Mouse (Mus musculus) intestine, postnatal 0 days (tissue): ENCODE results near the gene Rps11. TPM values are rescaled to one million over a fixed set of nuclear protein-coding genes. Genes with fewer than 3 reads are reported as not detected.
"Not testable (repeated sequence)": the region's sequence is repeated elsewhere in the genome, so short reads cannot be mapped to it uniquely, and the experiment has no call there.

ENCODE experiments used
- ATAC-seq: fragments of 200-750 bp; cut with Nextera tagmentation; 2 replicates; pipeline ENCODE4 v1.8.0; 2017; ENCODE audit warnings: mild to moderate bottlenecking, moderate TSS enrichment, moderate library complexity
- H3K27ac ChIP-seq: fragments of 300-500 bp; sonication (generic); 2 replicates; pipeline ENCODE4 v1.5.1; 2014; ENCODE audit warnings: mild to moderate bottlenecking, low read depth, low read length, moderate library complexity
- H3K27me3 ChIP-seq: fragments of 300-500 bp; sonication (generic); replicated peaks from 2 replicates; pipeline ENCODE4 v1.6.1; 2014; ENCODE audit warnings: low read length, mixed read lengths; ENCODE audit not compliant: control insufficient read depth, insufficient read depth
- H3K36me3 ChIP-seq: fragments of 300-500 bp; sonication (generic); 2 replicates; pipeline ENCODE4 v1.6.1; 2014; ENCODE audit warnings: mild to moderate bottlenecking, moderate library complexity; ENCODE audit not compliant: control insufficient read depth, insufficient read depth
- H3K4me1 ChIP-seq: fragments of 300-500 bp; sonication (generic); replicated peaks from 2 replicates; pipeline ENCODE4 v1.6.1; 2014; ENCODE audit warnings: antibody characterized with exemption, low read length, mixed read lengths; ENCODE audit not compliant: control insufficient read depth, insufficient read depth
- H3K4me2 ChIP-seq: fragments of 300-500 bp; sonication (generic); replicated peaks from 2 replicates; pipeline ENCODE4 v1.6.1; 2014; ENCODE audit warnings: low read depth, mild to moderate bottlenecking, moderate library complexity
- H3K4me3 ChIP-seq: fragments of 300-500 bp; sonication (generic); 2 replicates; pipeline ENCODE4 v1.5.1; 2014; ENCODE audit warnings: low read depth, low read length
- H3K9ac ChIP-seq: fragments of 300-500 bp; sonication (generic); 2 replicates; pipeline ENCODE4 v1.6.1; 2014; ENCODE audit warnings: mild to moderate bottlenecking, low read depth, low read length
- H3K9me3 ChIP-seq: fragments of 300-500 bp; sonication (generic); 2 replicates; pipeline ENCODE4 v1.6.1; 2016; ENCODE audit warnings: mixed run types; ENCODE audit not compliant: control insufficient read depth
- CTCF ChIP-seq: sonication (generic); IDR thresholded peaks from 2 replicates; pipeline ENCODE4 v1.5.1; 2016; ENCODE audit warnings: low read depth, mild to moderate bottlenecking, control low read depth, antibody characterized with exemption, moderate library complexity
- WGBS: fragments of 180-500 bp; shearing (Covaris S2); extraction: QIAGEN DNeasy Blood & Tissue Kit; methylation state at CpG from one replicate; pipeline ENCODE4 v1.1.7; 2014; 5-methylcytosine and 5-hydroxymethylcytosine counted together
- polyA plus RNA-seq: library from polyadenylated mRNA; unstranded; fragments of >200 nt; fragmentation: Nextera tagmentation; extraction: Ambion mirVana; gene quantifications from 2 replicates; pipeline ENCODE4 v1.2.1, GENCODE M21; 2015

The Rps11 gene
- polyA plus RNA-seq, 1 experiment from 2014 or later: 1,755 TPM

DNA sequence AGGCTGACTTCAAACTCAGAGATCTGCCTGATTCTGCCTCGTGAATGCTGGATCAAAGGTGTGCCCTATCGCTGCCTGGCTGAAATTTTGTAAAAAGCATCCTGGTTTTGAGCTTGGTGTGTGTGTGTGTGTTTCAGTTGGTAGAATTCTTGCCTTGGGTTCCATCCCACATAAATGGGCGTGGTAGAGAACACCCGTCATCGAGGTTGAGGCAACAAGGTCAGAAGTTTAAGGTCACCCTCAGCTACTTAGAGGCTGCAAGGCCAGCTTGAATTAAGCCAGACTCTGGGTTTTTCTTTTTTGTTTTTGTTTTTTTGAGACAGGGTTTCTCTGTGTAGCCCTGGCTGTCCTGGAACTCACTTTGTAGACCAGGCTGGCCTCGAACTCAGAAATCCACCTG lies 5.9 kb downstream of the Rps11 start:
- no peak for ATAC-seq
- H3K27ac ChIP-seq: no peak overlapping the region

DNA sequence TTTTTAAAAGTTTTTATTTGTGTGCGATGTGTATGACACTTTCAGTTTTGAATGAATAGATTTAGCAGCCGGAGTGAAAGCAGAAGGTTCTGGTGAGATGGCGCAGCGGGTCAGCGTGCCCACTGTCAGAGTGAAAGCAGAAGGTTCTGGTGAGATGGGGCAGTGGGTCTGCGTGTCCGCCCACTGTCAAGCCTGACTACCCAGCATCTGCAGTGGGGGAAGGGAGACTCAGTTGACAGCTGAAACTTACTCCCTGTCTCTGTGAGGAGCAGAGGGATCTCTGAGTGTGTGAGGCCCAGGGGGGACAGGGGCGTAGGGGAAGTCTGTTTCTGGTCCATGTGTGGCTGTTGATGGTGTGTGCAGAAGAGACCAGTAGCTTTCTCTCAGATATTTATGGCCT lies 6.7 kb downstream of the Rps11 start:
- Histone ChIP-seq H3K4me1 (peaks cover 3% of the 10 kb centered on the region; the same call in 1 of the 2 replicates), H3K36me3 (peaks cover 38% of the 10 kb centered on the region), H3K27me3 (no peaks in the 10 kb centered on the region), H3K9ac (no peak overlapping the region), H3K27ac (peak overlapping the region; percentile 36; the same call in 1 of the 2 replicates), H3K4me3 (no peak overlapping the region), H3K4me2 (0 out of 2 replicates have a peak overlapping the region, but pooled peaks have one; percentile 4), H3K9me3 (no peaks in the 10 kb centered on the region)
- no peak for TF ChIP-seq CTCF
- ATAC-seq: no peak
- 78% methylated on average over 8 of the region's 8 CpGs for WGBS

More for the DNA sequence above, 5.9 kb downstream of the Rps11 start:
- H3K4me1 ChIP-seq: peaks cover 3% of the 10 kb centered on the region; the same call in 1 of the 2 replicates
- 75% methylated on average over 5 of the region's 6 CpGs for WGBS
- H3K4me3 ChIP-seq: no peak overlapping the region
- H3K27me3 ChIP-seq: no peaks in the 10 kb centered on the region
- TF ChIP-seq CTCF: no peak
- H3K9me3 ChIP-seq: no peaks in the 10 kb centered on the region
- H3K4me2 ChIP-seq: no peak overlapping the region
- H3K36me3 ChIP-seq: peaks cover 44% of the 10 kb centered on the region
- H3K9ac ChIP-seq: no peak overlapping the region

DNA sequence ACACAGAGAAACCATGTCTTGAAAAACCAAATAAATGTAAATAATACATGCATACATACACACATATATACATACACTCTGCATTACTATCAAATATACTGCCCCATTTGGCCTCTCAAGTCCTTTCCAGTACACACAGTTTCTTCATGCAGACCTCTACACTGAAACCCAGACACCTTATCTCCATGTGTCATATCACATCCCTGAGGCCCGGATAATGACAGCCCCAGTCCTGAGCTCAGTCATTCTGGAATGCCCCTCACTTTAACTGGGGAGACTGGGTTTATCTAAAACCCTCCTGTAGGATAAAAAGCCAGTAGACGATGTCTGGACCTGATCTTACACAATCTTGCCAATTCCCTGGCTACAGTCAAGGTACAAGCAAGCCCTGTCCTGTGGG lies 10.8 kb downstream of the Rps11 start:
- Histone ChIP-seq H3K9me3 (no peaks in the 10 kb centered on the region), H3K9ac (no peak overlapping the region), H3K36me3 (no peaks in the 10 kb centered on the region; the same call in 1 of the 2 replicates), H3K4me2 (no peak overlapping the region), H3K27me3 (no peaks in the 10 kb centered on the region), H3K4me3 (no peak overlapping the region), H3K4me1 (no peaks in the 10 kb centered on the region), H3K27ac (peak overlapping the region; percentile 80)
- ATAC-seq: peak; percentile 28; the same call in 1 of the 2 replicates
- TF ChIP-seq CTCF: no peak
- 30% methylated on average over 2 of the region's 2 CpGs for WGBS

DNA sequence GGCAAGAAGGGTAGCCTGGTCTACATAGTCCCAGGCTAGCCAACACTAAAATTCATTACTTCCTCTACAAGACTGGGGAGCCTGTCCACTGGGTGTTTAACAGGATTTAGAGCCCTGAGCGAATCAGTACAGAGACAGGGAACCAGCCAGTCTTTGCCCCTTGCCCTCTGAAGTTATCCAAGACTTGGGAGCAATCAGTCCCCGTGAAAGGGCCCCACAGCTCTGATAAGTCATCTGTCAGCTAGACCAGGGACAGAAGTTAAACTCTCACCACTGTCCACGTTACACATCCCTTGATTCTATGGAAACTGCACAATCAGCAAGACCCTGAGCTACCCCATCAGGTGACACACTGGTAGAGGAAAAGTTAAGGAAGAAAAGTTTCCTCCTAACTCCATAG lies 11.7 kb downstream of the Rps11 start:
- H3K9ac ChIP-seq: no peak overlapping the region
- WGBS: 21% methylated on average over 3 of the region's 3 CpGs
- H3K27ac ChIP-seq: peak overlapping the region; percentile 80
- H3K9me3 ChIP-seq: no peaks in the 10 kb centered on the region
- H3K4me3 ChIP-seq: no peak overlapping the region
- no peak overlapping the region for H3K4me2 ChIP-seq
- no peaks in the 10 kb centered on the region for H3K27me3 ChIP-seq
- TF ChIP-seq CTCF: no peak
- peak; percentile 83 for ATAC-seq
- H3K4me1 ChIP-seq: no peaks in the 10 kb centered on the region
- H3K36me3 ChIP-seq: no peaks in the 10 kb centered on the region; the same call in 1 of the 2 replicates

DNA sequence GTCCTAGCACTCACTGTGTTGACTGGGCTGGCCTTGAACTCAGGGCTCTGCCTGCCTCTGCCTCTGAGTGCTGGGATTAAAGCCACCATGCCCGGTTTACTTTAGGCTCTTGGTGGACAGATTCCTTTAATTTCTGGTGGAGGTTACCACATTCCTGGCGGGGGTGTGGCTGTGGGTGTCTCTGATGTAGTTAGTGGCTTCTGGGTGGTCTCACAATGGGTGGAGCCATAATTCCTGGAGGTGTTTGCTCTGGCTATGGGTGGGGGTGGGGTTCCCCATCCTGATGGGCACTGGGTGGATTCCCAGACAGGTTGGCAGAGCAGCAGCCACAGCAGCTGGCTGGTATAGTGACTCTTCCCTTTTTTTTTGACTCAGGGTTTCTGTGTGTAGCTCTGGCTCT lies 12.3 kb downstream of the Rps11 start:
- Histone ChIP-seq H3K9me3 (no peaks in the 10 kb centered on the region), H3K27me3 (no peaks in the 10 kb centered on the region), H3K4me2 (no peak overlapping the region), H3K9ac (no peak overlapping the region), H3K4me1 (no peaks in the 10 kb centered on the region), H3K4me3 (no peak overlapping the region), H3K36me3 (no peaks in the 10 kb centered on the region), H3K27ac (peak overlapping the region; percentile 61)
- TF ChIP-seq CTCF: no peak
- no peak for ATAC-seq
- WGBS: 60% methylated on average over 2 of the region's 2 CpGs

DNA sequence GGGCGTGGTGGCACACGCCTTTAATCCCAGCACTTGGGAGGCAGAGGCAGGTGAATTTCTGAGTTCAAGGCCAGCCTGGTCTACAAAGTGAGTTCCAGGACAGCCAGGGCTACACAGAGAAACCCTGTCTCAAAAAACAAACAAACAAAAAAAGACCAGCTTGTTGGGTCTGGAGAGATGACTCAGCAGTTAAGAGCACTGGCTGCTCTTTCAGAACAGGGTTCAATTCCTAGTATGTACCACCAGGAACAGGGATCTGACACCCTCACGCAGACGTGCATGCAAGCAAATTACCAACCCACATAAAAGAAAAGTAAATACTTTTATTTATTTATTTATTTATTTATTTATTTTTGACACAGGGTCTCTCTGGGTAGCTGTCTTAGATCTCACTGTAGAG lies 14.2 kb downstream of the Rps11 start:
- 85% methylated on average over 4 of the region's 4 CpGs for WGBS
- H3K27ac ChIP-seq, H3K36me3 ChIP-seq, H3K4me1 ChIP-seq, H3K4me2 ChIP-seq, H3K9me3 ChIP-seq, ATAC-seq, H3K4me3 ChIP-seq, H3K9ac ChIP-seq, H3K27me3 ChIP-seq: not testable (repeated sequence)
